Mouse (Mus musculus): Measurements from ENCODE around the gene Gm28372. TPM values are rescaled to one million over a fixed set of nuclear protein-coding genes. Genes with fewer than 3 reads are reported as not detected.

Gm28372 gene
- polyA plus RNA-seq, 1 experiment from 2014 or later: not detected

- H3K36me3 ChIP-seq (ENCODE audit: control insufficient read depth, insufficient read depth, low read length): no peaks in the 10 kb centered on the region
- H3K9me3 ChIP-seq (ENCODE audit: control insufficient read depth, low read length): no peaks in the 10 kb centered on the region
- no peak overlapping the region for H3K4me3 ChIP-seq (ENCODE audit: control insufficient read depth in 1 of 2, insufficient read depth in 1 of 2, low read depth in 1 of 2, low read length in 2 of 2)
- H3K27me3 ChIP-seq (ENCODE audit: control insufficient read depth, insufficient read depth, low read length): 0 out of 2 replicates have a peak, but pooled peaks cover 6% of the 10 kb centered on the region
- WGBS: 56% methylated on average over 6 of the region's 6 CpGs
- peaks cover 10 to 38% of the 10 kb centered on the region in 2 experiments for H3K4me1 ChIP-seq (ENCODE audit: control insufficient read depth in 2 of 2, insufficient read depth in 2 of 2, low read length in 2 of 2)
- no peak for ATAC-seq (ENCODE audit: insufficient number of reproducible peaks, insufficient read depth, low FRiP score, low read depth)
- no peak overlapping the region for H3K9ac ChIP-seq (ENCODE audit: low read length)
- H3K4me2 ChIP-seq (ENCODE audit: low read length): peak overlapping the region; percentile 16; the same call in 1 of the 2 replicates
- peak overlapping the region in 1 of 2 experiments; percentile 44; a peak in 1 of 4 replicates for H3K27ac ChIP-seq (replicated peaks in 1 of 2; ENCODE audit: control insufficient read depth in 1 of 2, insufficient read depth in 1 of 2, low read depth in 2 of 2, low read length in 2 of 2)
Measured at GRCm38 (mm10) chr2:130453421-130453820, 48.4 kb downstream of the Gm28372 start.

GRCm38 (mm10) chr2:130454748-130455370 lies 49.8 kb downstream of the Gm28372 start:
- H3K4me1 ChIP-seq (ENCODE audit: control insufficient read depth in 2 of 2, insufficient read depth in 2 of 2, low read length in 2 of 2): peaks cover 10 to 41% of the 10 kb centered on the region in 2 experiments
- H3K4me2 ChIP-seq (ENCODE audit: low read length): no peak overlapping the region
- H3K36me3 ChIP-seq (ENCODE audit: control insufficient read depth, insufficient read depth, low read length): no peaks in the 10 kb centered on the region
- ATAC-seq (ENCODE audit: insufficient number of reproducible peaks, insufficient read depth, low FRiP score, low read depth): no peak
- H3K9ac ChIP-seq (ENCODE audit: low read length): no peak overlapping the region; the same call in 1 of the 2 replicates
- no peaks in the 10 kb centered on the region for H3K27me3 ChIP-seq (ENCODE audit: control insufficient read depth, insufficient read depth, low read length)
- no peak overlapping the region for H3K4me3 ChIP-seq (ENCODE audit: control insufficient read depth in 1 of 2, insufficient read depth in 1 of 2, low read depth in 1 of 2, low read length in 2 of 2)
- no peaks in the 10 kb centered on the region for H3K9me3 ChIP-seq (ENCODE audit: control insufficient read depth, low read length)
- H3K27ac ChIP-seq (replicated peaks in 1 of 2; ENCODE audit: control insufficient read depth in 1 of 2, insufficient read depth in 1 of 2, low read depth in 2 of 2, low read length in 2 of 2): no peak overlapping the region
- WGBS: 61% methylated on average over 6 of the region's 6 CpGs

Other genes with a start within 250 kb of the Gm28372 start
- gene Snrpb, start 225.8 kb upstream of the Gm28372 start, polyA plus RNA-seq (2014; fragmentation: Nextera tagmentation; extraction: Ambion mirVana): 414 and 435 TPM in 2 replicates
- gene Tmc2, start 210.0 kb upstream of the Gm28372 start, polyA plus RNA-seq (2014; fragmentation: Nextera tagmentation; extraction: Ambion mirVana): not detected in 2 replicates
- 110 and 124 TPM in 2 replicates for gene Nop56, start 130.8 kb upstream of the Gm28372 start, polyA plus RNA-seq (2014; fragmentation: Nextera tagmentation; extraction: Ambion mirVana)
- 326 and 327 TPM in 2 replicates for gene Idh3b, start 120.7 kb upstream of the Gm28372 start, polyA plus RNA-seq (2014; fragmentation: Nextera tagmentation; extraction: Ambion mirVana)
- 0.71 and 0.93 TPM in 2 replicates for gene Ebf4, start 110.1 kb upstream of the Gm28372 start, polyA plus RNA-seq (2014; fragmentation: Nextera tagmentation; extraction: Ambion mirVana)
- 22.0 and 26.2 TPM in 2 replicates for gene Cpxm1, start 7.7 kb upstream of the Gm28372 start, polyA plus RNA-seq (2014; fragmentation: Nextera tagmentation; extraction: Ambion mirVana)
- not detected in 2 replicates for gene 1700020A23Rik, start within 50 bp of the Gm28372 start, polyA plus RNA-seq (2014; fragmentation: Nextera tagmentation; extraction: Ambion mirVana)
- gene Tmem239, start 1.2 kb downstream of the Gm28372 start, polyA plus RNA-seq (2014; fragmentation: Nextera tagmentation; extraction: Ambion mirVana): not detected in 2 replicates
- 40.4 and 43.8 TPM in 2 replicates for gene Vps16, start 19.1 kb downstream of the Gm28372 start, polyA plus RNA-seq (2014; fragmentation: Nextera tagmentation; extraction: Ambion mirVana)
- 5.2 and 6.7 TPM in 2 replicates for gene Pced1a, start 19.5 kb downstream of the Gm28372 start, polyA plus RNA-seq (2014; fragmentation: Nextera tagmentation; extraction: Ambion mirVana)
- 87.2 and 88.5 TPM in 2 replicates for gene Ptpra, start 45.0 kb downstream of the Gm28372 start, polyA plus RNA-seq (2014; fragmentation: Nextera tagmentation; extraction: Ambion mirVana)
- gene Mrps26, start 158.5 kb downstream of the Gm28372 start, polyA plus RNA-seq (2014; fragmentation: Nextera tagmentation; extraction: Ambion mirVana): 72.4 and 75.3 TPM in 2 replicates
- gene Oxt, start 170.9 kb downstream of the Gm28372 start, polyA plus RNA-seq (2014; fragmentation: Nextera tagmentation; extraction: Ambion mirVana): not detected in 2 replicates
- not detected in 2 replicates for gene Avp, start 177.3 kb downstream of the Gm28372 start, polyA plus RNA-seq (2014; fragmentation: Nextera tagmentation; extraction: Ambion mirVana)
- gene Fastkd5, start 224.8 kb downstream of the Gm28372 start, polyA plus RNA-seq (2014; fragmentation: Nextera tagmentation; extraction: Ambion mirVana): 14.9 and 15.1 TPM in 2 replicates
- 6.9 and 7.5 TPM in 2 replicates for gene Ubox5, start 224.8 kb downstream of the Gm28372 start, polyA plus RNA-seq (2014; fragmentation: Nextera tagmentation; extraction: Ambion mirVana)
- 0.35 and 0.80 TPM in 2 replicates for gene Lzts3, start 237.6 kb downstream of the Gm28372 start, polyA plus RNA-seq (2014; fragmentation: Nextera tagmentation; extraction: Ambion mirVana)

Data from heart, embryonic 14.5 days (tissue).